ENCODE assay signal across 8 mouse cellular contexts in genomic region chr3:154819684-154820083, GRCm38 (mm10).
DNase-seq lines count a peak whose midpoint lies in the region; ATAC-seq and TF ChIP-seq lines count a peak whose summit lies in the region.
"Not testable (repeated sequence)": the region's sequence is repeated elsewhere in the genome, so short reads cannot be mapped to it uniquely, and the experiment has no call there.

No protein-coding gene starts in this region.

- not testable (repeated sequence) for H3K36me3 ChIP-seq in CH12.LX (replicated peaks in 1 of 2; ENCODE audit: control insufficient read depth in 1 of 2, insufficient read depth in 1 of 2, low read length in 1 of 2); kidney, embryonic 15.5 days; midbrain, embryonic 14.5 days (ENCODE audit: control insufficient read depth, insufficient read depth, low read length)

- not testable (repeated sequence) for H3K79me2 ChIP-seq in CH12.LX (replicated peaks; ENCODE audit: control insufficient read depth, extremely low read depth, insufficient read depth, poor library complexity, severe bottlenecking)

- in situ Hi-C loops in CH12.LX (cut with MboI; ENCODE audit: low pct_ligation_motif_present, low pct_unique_long_range_greater_than_20kb, low sequenced_read_pairs), result not testable (repeated sequence)

- DNase-seq in CH12.LX (ENCODE audit: extremely low read depth), result peak; percentile 60
- peak; percentile 72 for DNase-seq in adrenal gland, postnatal 10 days
- peak; percentile 84 for DNase-seq in embryo, embryonic 10.5 days (ENCODE audit: low spot score)
- DNase-seq in gastrocnemius, postnatal 10 days, result peak; percentile 25
- peak; percentile 50 for DNase-seq in liver
- DNase-seq in midbrain, embryonic 14.5 days, result peak; percentile 51
- peak; percentile 24 for DNase-seq in thymus, postnatal 0 days (ENCODE audit: low spot score)

- not testable (repeated sequence) for TF ChIP-seq CTCF in CH12.LX (conservative IDR thresholded peaks at IDR 0.05 in 1 of 2, IDR thresholded peaks at IDR 0.05 in 1 of 2; ENCODE audit: low read depth in 2 of 2, low read length in 2 of 2)

- not testable (repeated sequence) for H3K9me3 ChIP-seq in CH12.LX (replicated peaks; ENCODE audit: low read length); kidney, embryonic 15.5 days (replicated peaks); midbrain, embryonic 14.5 days (ENCODE audit: control insufficient read depth, low read length)

- H3K4me2 ChIP-seq in CH12.LX (ENCODE audit: insufficient read depth, low read depth, poor library complexity, severe bottlenecking); kidney, embryonic 15.5 days; midbrain, embryonic 14.5 days (ENCODE audit: low read length): not testable (repeated sequence)

- not testable (repeated sequence) for H3K27me3 ChIP-seq in CH12.LX (replicated peaks); kidney, embryonic 15.5 days; midbrain, embryonic 14.5 days (ENCODE audit: control insufficient read depth, insufficient read depth, low read length)

- H3K9ac ChIP-seq in CH12.LX (ENCODE audit: insufficient read depth, low read depth); kidney, embryonic 15.5 days; midbrain, embryonic 14.5 days (replicated peaks; ENCODE audit: low read length): not testable (repeated sequence)

- not testable (repeated sequence) for TF ChIP-seq POLR2A in CH12.LX (IDR thresholded peaks at IDR 0.05; ENCODE audit: low read depth, low read length)

- H3K27ac ChIP-seq in CH12.LX (ENCODE audit: insufficient read depth, low read depth); kidney, embryonic 15.5 days; midbrain, embryonic 14.5 days (replicated peaks; ENCODE audit: low read depth, low read length): not testable (repeated sequence)

- TF ChIP-seq RAD21 in CH12.LX (IDR thresholded peaks at IDR 0.05; ENCODE audit: low read depth, low read length), result not testable (repeated sequence)

- not testable (repeated sequence) for TF ChIP-seq EP300 in CH12.LX (IDR thresholded peaks at IDR 0.05; ENCODE audit: low read length)

- dilution Hi-C loops in CH12.LX (cut with MboI; ENCODE audit: extremely low pct_ligation_motif_present, extremely low pct_unique_long_range_greater_than_20kb, low sequenced_read_pairs), result not testable (repeated sequence)

- ATAC-seq in kidney, embryonic 15.5 days (replicated peaks; ENCODE audit: low FRiP score), result 0 out of 2 replicates have a peak, but pooled peaks have one; percentile 62
- not testable (repeated sequence) for ATAC-seq in midbrain, embryonic 14.5 days (ENCODE audit: low FRiP score, low TSS enrichment)

- WGBS in kidney, embryonic 15.5 days, result 11% methylated on average over 5 of the region's 5 CpGs
- 16% methylated on average over 5 of the region's 5 CpGs for whole genome bisulfite sequencing in midbrain, embryonic 14.5 days

- not testable (repeated sequence) for H3K4me1 ChIP-seq in CH12.LX (ENCODE audit: control insufficient read depth in 1 of 2, insufficient read depth in 2 of 2); kidney, embryonic 15.5 days
- peaks cover 21% of the 10 kb centered on the region for H3K4me1 ChIP-seq in midbrain, embryonic 14.5 days (ENCODE audit: control insufficient read depth, insufficient read depth, low read length)

- H3K4me3 ChIP-seq in CH12.LX (replicated peaks in 1 of 3; ENCODE audit: low read depth in 2 of 3, low read length in 2 of 3, poor library complexity in 1 of 3); kidney, embryonic 15.5 days (replicated peaks); midbrain, embryonic 14.5 days (replicated peaks; ENCODE audit: low read depth, low read length): not testable (repeated sequence)

Comparison
In these comparisons a context has a peak if more than half of its experiments do, and no peak if none do; other contexts are left out.
1. DNase-seq: peak in every context shown above with its lines; median percentile 84 in embryo, embryonic 10.5 days; 72 in adrenal gland, postnatal 10 days; 60 in CH12.LX; 51 in midbrain, embryonic 14.5 days; 50 in liver; 25 in gastrocnemius, postnatal 10 days; 24 in thymus, postnatal 0 days.